Mouse (Mus musculus): Measurements from ENCODE around the gene Skap1. TPM values are rescaled to one million over a fixed set of nuclear protein-coding genes. Genes with fewer than 3 reads are reported as not detected.

Skap1 gene
- polyA plus RNA-seq, 1 experiment = not detected

DNA sequence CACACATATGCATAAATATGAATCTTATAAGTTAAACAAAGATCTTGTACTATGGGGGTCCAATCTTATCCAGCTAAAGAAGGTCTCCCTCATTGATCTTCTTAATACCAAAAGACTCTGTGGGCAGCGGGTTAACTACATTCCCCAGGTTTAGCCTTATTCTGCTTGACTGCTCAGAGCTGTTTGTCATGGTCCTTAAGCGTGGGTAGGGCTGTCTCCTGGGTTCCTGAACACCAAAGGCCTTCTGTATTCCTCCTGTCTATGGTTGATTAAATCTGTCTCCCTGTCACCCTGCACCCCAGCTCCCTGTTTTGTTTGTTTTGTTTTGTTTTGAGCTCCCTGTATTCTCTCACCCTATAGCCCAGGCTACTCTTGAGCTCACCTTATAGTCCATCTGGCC is 264.2 kb downstream of the Skap1 start:
- no peak overlapping the region for H3K4me3 ChIP-seq (ENCODE audit: insufficient read depth, low read length)
- TF ChIP-seq POLR2A (IDR thresholded peaks at IDR 0.05; ENCODE audit: low read depth, low read length) = no peak
- TF ChIP-seq CTCF (IDR thresholded peaks at IDR 0.05; ENCODE audit: borderline replicate concordance, insufficient read depth, low read length) = no peak
- H3K4me1 ChIP-seq (ENCODE audit: control insufficient read depth, insufficient read depth, low read length) = peaks cover 11% of the 10 kb centered on the region
- no peak overlapping the region for H3K27ac ChIP-seq (ENCODE audit: insufficient read depth, low read length)

DNA sequence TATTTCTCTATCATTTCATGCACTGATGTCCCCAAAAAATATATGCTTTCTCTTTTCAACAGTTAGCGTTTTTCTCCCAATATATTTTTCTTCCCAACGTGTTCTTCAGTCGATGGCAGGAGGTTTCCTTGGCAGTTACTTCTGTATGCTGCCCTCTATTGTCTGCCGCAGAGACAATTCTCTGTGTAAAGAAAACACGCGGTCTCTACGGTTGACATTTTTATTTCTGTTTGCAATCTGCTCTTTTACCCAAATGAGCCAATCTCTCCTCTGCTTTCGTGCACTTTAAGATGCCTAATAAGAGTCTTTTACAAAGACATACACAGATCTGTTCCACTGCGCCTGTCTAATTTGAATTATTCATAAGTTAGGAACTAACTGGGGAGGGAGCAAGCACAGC is 265.1 kb downstream of the Skap1 start:
- TF ChIP-seq POLR2A (IDR thresholded peaks at IDR 0.05; ENCODE audit: low read depth, low read length) = no peak
- no peak for TF ChIP-seq CTCF (IDR thresholded peaks at IDR 0.05; ENCODE audit: borderline replicate concordance, insufficient read depth, low read length)
- no peak overlapping the region for H3K27ac ChIP-seq (ENCODE audit: insufficient read depth, low read length)
- peaks cover 11% of the 10 kb centered on the region for H3K4me1 ChIP-seq (ENCODE audit: control insufficient read depth, insufficient read depth, low read length)
- no peak overlapping the region for H3K4me3 ChIP-seq (ENCODE audit: insufficient read depth, low read length)

DNA sequence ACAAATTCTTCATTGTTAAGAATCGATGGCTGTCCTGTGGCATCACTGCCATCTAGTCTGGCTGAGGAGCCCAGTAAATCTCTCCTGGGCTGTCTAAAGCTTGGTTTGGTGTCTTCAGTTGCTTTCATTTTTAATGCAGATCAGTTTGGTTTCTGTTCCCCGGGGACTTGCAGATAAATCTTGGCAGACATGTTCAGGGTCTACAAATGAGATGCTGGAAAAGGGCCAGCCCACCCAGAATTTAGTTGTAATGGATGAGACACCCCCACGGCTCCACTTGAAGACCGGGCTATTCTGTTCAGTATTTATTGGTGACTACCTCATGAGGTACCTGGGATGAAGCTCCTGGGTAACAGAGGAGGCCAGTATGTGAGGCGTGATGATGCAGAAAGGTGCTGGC is 265.9 kb downstream of the Skap1 start:
- H3K4me1 ChIP-seq (ENCODE audit: control insufficient read depth, insufficient read depth, low read length) = peaks cover 11% of the 10 kb centered on the region
- H3K27ac ChIP-seq (ENCODE audit: insufficient read depth, low read length) = no peak overlapping the region
- TF ChIP-seq POLR2A (IDR thresholded peaks at IDR 0.05; ENCODE audit: low read depth, low read length) (no peak), CTCF (IDR thresholded peaks at IDR 0.05; ENCODE audit: borderline replicate concordance, insufficient read depth, low read length) (no peak)
- no peak overlapping the region for H3K4me3 ChIP-seq (ENCODE audit: insufficient read depth, low read length)

- Histone ChIP-seq H3K4me3 (ENCODE audit: insufficient read depth, low read length) (no peak overlapping the region), H3K4me1 (ENCODE audit: control insufficient read depth, insufficient read depth, low read length) (peaks cover 8% of the 10 kb centered on the region; the same call in 1 of the 2 replicates), H3K27ac (ENCODE audit: insufficient read depth, low read length) (no peak overlapping the region)
- no peak for TF ChIP-seq CTCF (IDR thresholded peaks at IDR 0.05; ENCODE audit: borderline replicate concordance, insufficient read depth, low read length)
- no peak for TF ChIP-seq POLR2A (IDR thresholded peaks at IDR 0.05; ENCODE audit: low read depth, low read length)
Observed at GRCm38 (mm10) chr11:96732657-96733056, 268.3 kb downstream of the Skap1 start.

- TF ChIP-seq CTCF (IDR thresholded peaks at IDR 0.05; ENCODE audit: borderline replicate concordance, insufficient read depth, low read length) (peak; percentile 42; the same call in 1 of the 2 replicates), POLR2A (IDR thresholded peaks at IDR 0.05; ENCODE audit: low read depth, low read length) (no peak; the same call in 1 of the 2 replicates)
- Histone ChIP-seq H3K4me3 (ENCODE audit: insufficient read depth, low read length) (peak overlapping the region; percentile 32), H3K4me1 (ENCODE audit: control insufficient read depth, insufficient read depth, low read length) (peaks cover 8% of the 10 kb centered on the region), H3K27ac (ENCODE audit: insufficient read depth, low read length) (no peak overlapping the region)
Observed at GRCm38 (mm10) chr11:96735908-96736307, 271.5 kb downstream of the Skap1 start.

DNA sequence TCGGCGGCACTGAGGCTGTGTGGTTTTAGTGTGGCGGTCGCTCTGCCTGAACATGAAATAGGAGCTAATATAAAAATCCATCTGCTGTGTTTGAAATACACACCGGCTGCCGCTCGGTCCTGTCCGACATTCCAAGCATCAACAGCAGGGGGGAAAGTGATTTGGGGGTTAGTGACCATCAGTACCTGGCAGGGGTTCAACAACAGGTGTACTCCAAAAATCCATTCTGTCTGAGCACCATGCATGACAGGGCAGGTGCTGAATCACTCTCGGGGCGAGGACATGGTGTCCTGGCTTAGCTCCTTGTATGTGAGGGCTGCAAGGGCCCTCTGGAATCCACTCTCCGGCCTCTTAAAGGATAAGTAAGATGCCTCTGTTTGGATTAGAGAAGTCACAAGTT is 272.0 kb downstream of the Skap1 start:
- peaks cover 8% of the 10 kb centered on the region for H3K4me1 ChIP-seq (ENCODE audit: control insufficient read depth, insufficient read depth, low read length)
- H3K27ac ChIP-seq (ENCODE audit: insufficient read depth, low read length) = no peak overlapping the region
- no peak for TF ChIP-seq CTCF (IDR thresholded peaks at IDR 0.05; ENCODE audit: borderline replicate concordance, insufficient read depth, low read length)
- no peak for TF ChIP-seq POLR2A (IDR thresholded peaks at IDR 0.05; ENCODE audit: low read depth, low read length)
- H3K4me3 ChIP-seq (ENCODE audit: insufficient read depth, low read length) = peak overlapping the region; percentile 32; the same call in 1 of the 2 replicates

GRCm38 (mm10) chr11:96737673-96738471 is 273.5 kb downstream of the Skap1 start:
- no peak overlapping the region for H3K4me3 ChIP-seq (ENCODE audit: insufficient read depth, low read length)
- TF ChIP-seq CTCF (IDR thresholded peaks at IDR 0.05; ENCODE audit: borderline replicate concordance, insufficient read depth, low read length) (no peak), POLR2A (IDR thresholded peaks at IDR 0.05; ENCODE audit: low read depth, low read length) (no peak)

GRCm38 (mm10) chr11:96740796-96741195 is 276.4 kb downstream of the Skap1 start:
- Histone ChIP-seq H3K4me3 (ENCODE audit: insufficient read depth, low read length) (no peak overlapping the region), H3K4me1 (ENCODE audit: control insufficient read depth, insufficient read depth, low read length) (peaks cover 11% of the 10 kb centered on the region; the same call in 1 of the 2 replicates), H3K27ac (ENCODE audit: insufficient read depth, low read length) (no peak overlapping the region)
- no peak for TF ChIP-seq CTCF (IDR thresholded peaks at IDR 0.05; ENCODE audit: borderline replicate concordance, insufficient read depth, low read length)
- no peak for TF ChIP-seq POLR2A (IDR thresholded peaks at IDR 0.05; ENCODE audit: low read depth, low read length)

More at GRCm38 (mm10) chr11:96737673-96738471, 273.5 kb downstream of the Skap1 start:
- no peak overlapping the region for H3K27ac ChIP-seq (ENCODE audit: insufficient read depth, low read length)
- peaks cover 5% of the 10 kb centered on the region for H3K4me1 ChIP-seq (ENCODE audit: control insufficient read depth, insufficient read depth, low read length)

- TF ChIP-seq CTCF (IDR thresholded peaks at IDR 0.05; ENCODE audit: borderline replicate concordance, insufficient read depth, low read length) (no peak), POLR2A (IDR thresholded peaks at IDR 0.05; ENCODE audit: low read depth, low read length) (no peak)
- Histone ChIP-seq H3K4me1 (ENCODE audit: control insufficient read depth, insufficient read depth, low read length) (peaks cover 9% of the 10 kb centered on the region; the same call in 1 of the 2 replicates), H3K4me3 (ENCODE audit: insufficient read depth, low read length) (no peak overlapping the region), H3K27ac (ENCODE audit: insufficient read depth, low read length) (no peak overlapping the region)
Observed at GRCm38 (mm10) chr11:96741995-96742394, 277.6 kb downstream of the Skap1 start.

DNA sequence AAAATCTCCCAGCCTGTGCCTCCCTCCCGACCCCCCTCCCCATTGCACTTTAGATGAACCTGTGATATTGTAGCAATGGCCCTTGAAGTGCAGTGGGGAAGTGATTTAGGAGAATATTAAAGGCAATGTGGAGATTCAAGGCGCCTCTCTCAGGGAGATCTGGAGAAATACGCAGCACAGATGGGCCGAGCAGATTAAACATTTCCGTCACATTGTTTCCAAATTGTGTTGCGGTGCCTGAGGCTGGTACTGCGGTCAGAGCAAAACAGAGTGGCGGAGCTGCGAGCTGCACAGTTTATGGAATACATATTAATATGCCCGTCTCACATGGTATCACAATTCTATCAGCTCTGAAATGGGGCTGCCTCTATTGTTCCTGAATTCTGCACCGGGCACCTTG is 278.6 kb downstream of the Skap1 start:
- Histone ChIP-seq H3K4me1 (ENCODE audit: control insufficient read depth, insufficient read depth, low read length) (peaks cover 9% of the 10 kb centered on the region; the same call in 1 of the 2 replicates), H3K4me3 (ENCODE audit: insufficient read depth, low read length) (peak overlapping the region; percentile 24), H3K27ac (ENCODE audit: insufficient read depth, low read length) (peak overlapping the region; percentile 4; the same call in 1 of the 2 replicates)
- TF ChIP-seq POLR2A (IDR thresholded peaks at IDR 0.05; ENCODE audit: low read depth, low read length) (no peak), CTCF (IDR thresholded peaks at IDR 0.05; ENCODE audit: borderline replicate concordance, insufficient read depth, low read length) (no peak)
